Mouse (Mus musculus) erythroblast, embryonic 14.5 days (primary cell): ENCODE measurements around the gene Gm20671.
"Not testable (repeated sequence)": the region's sequence is repeated elsewhere in the genome, so short reads cannot be mapped to it uniquely, and the experiment has no call there.

ENCODE experiments used
- GATA1 ChIP-seq: IDR thresholded peaks from 2 replicates; pipeline ENCODE4 v1.6.1; 2012; ENCODE audit warnings: low read length, inconsistent platforms, mixed read lengths
- TAL1 ChIP-seq: IDR thresholded peaks from 3 replicates; pipeline ENCODE4 v1.6.1; 2012; ENCODE audit warnings: low read length, inconsistent platforms, mixed read lengths

DNA sequence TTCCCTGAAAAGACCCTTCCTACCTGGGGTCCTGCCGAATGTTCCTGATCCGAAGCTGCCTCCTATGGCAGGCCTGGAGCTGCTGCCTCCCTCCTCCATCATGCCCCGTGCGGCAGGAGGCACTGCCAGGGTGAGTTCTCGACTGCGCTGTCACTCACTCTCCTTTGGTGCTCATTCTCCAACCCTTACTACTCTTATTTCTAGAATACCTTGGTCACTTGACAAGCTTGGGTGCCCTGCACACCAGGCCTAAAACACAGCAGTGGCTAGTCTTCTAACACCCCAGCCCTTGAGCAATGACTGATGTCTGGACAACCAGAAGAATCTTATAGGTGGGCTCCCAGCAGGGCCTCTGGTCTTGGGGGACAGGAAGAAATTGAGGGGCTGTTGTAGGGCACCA lies 93.0 kb downstream of the Gm20671 start:
- not testable (repeated sequence) for TF ChIP-seq GATA1, TAL1
